Comparison of ENCODE assay signal across 13 mouse cellular contexts in the genomic region with DNA sequence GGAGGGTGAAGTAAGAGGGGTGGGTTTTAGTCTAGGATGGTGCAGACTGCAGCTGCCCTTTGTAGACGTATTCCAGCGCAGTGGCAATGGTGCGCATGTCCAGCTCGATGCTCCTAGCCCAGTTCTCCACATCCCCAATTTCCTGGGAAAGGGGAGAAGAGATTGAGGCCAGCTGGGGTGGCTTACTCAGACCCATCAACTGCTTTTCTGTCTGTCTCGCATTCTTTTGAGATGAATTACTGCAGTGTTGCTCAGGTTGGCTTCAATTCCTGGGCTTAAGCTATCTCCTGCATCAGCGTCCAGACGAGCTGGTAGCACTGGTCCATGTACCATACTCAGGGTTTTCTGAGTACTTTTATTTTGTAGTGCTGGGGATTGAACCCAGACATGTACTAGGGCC. TPM values are rescaled to one million over a fixed set of nuclear protein-coding genes. Genes with fewer than 3 reads are reported as not detected.
DNase-seq lines count a peak whose midpoint lies in the region; ATAC-seq and TF ChIP-seq lines count a peak whose summit lies in the region.
"Had no signal": no experiment of that assay in that cellular context is flagged by ENCODE, and none has a peak within 500 bp of the region (broad histone marks: within the 10 kb centered on the region; RNA-seq: fewer than 3 reads in every experiment).

No protein-coding gene starts in this region.

- no peak overlapping the region for H3K4me3 ChIP-seq in heart, postnatal 0 days (ENCODE audit: low read depth, low read length)
- H3K4me3 ChIP-seq in heart, embryonic 10.5 days = no peak overlapping the region
- H3K4me3 ChIP-seq in midbrain, embryonic 12.5 days = no peak overlapping the region
- H3K4me3 ChIP-seq in midbrain, embryonic 14.5 days (replicated peaks; ENCODE audit: low read depth, low read length) = no peak overlapping the region
- no peak overlapping the region for H3K4me3 ChIP-seq in intestine, embryonic 15.5 days (replicated peaks)

- no peak for DNase-seq in heart, postnatal 0 days (ENCODE audit: low spot score)
- no peak for DNase-seq in heart, embryonic 10.5 days (ENCODE audit: low spot score)
- no peak for DNase-seq in midbrain, embryonic 14.5 days
- no peak for DNase-seq in B cell, adult 2 months
- no peak for DNase-seq in spleen, postnatal 36 days (ENCODE audit: low spot score in 2 of 2)
- DNase-seq: adrenal gland, adult 8-10 months; layer of hippocampus, postnatal 36 days; liver, postnatal 0 days; right cerebral cortex, postnatal 14 days; thymus, adult 2 months had no signal

- TF ChIP-seq CTCF in heart, postnatal 0 days (IDR thresholded peaks at IDR 0.05; ENCODE audit: low read depth) = no peak

- H3K36me3 ChIP-seq in heart, postnatal 0 days (replicated peaks; ENCODE audit: control insufficient read depth, insufficient read depth, low read length) = peaks cover 21% of the 10 kb centered on the region
- peaks cover 28% of the 10 kb centered on the region for H3K36me3 ChIP-seq in heart, embryonic 10.5 days
- peaks cover 11% of the 10 kb centered on the region; the same call in 1 of the 2 replicates for H3K36me3 ChIP-seq in midbrain, embryonic 12.5 days
- H3K36me3 ChIP-seq in midbrain, embryonic 14.5 days (ENCODE audit: control insufficient read depth, insufficient read depth, low read length) = peaks cover 13% of the 10 kb centered on the region; the same call in 1 of the 2 replicates
- H3K36me3 ChIP-seq in intestine, embryonic 15.5 days = peaks cover 18% of the 10 kb centered on the region

- H3K4me1 ChIP-seq in heart, postnatal 0 days (ENCODE audit: control insufficient read depth, insufficient read depth) = peaks cover 21% of the 10 kb centered on the region
- peaks cover 42% of the 10 kb centered on the region for H3K4me1 ChIP-seq in heart, embryonic 10.5 days
- H3K4me1 ChIP-seq in midbrain, embryonic 12.5 days = peaks cover 33% of the 10 kb centered on the region
- H3K4me1 ChIP-seq in midbrain, embryonic 14.5 days (ENCODE audit: control insufficient read depth, insufficient read depth, low read length) = peaks cover 15% of the 10 kb centered on the region
- H3K4me1 ChIP-seq in intestine, embryonic 15.5 days (replicated peaks) = peaks cover 41% of the 10 kb centered on the region

- no peak for ATAC-seq in heart, postnatal 0 days (ENCODE audit: insufficient read depth, low read depth)
- no peak for ATAC-seq in midbrain, embryonic 12.5 days (ENCODE audit: low FRiP score, low read depth)
- ATAC-seq in midbrain, embryonic 14.5 days (ENCODE audit: low FRiP score, low TSS enrichment) = no peak
- ATAC-seq in intestine, embryonic 15.5 days = no peak
- ATAC-seq: liver, postnatal 0 days had no signal

- H3K27ac ChIP-seq in heart, postnatal 0 days (ENCODE audit: low read depth) = peak overlapping the region; percentile 91
- H3K27ac ChIP-seq in heart, embryonic 10.5 days = no peak overlapping the region
- peak overlapping the region; percentile 25; the same call in 1 of the 2 replicates for H3K27ac ChIP-seq in midbrain, embryonic 12.5 days (replicated peaks)
- H3K27ac ChIP-seq in midbrain, embryonic 14.5 days (replicated peaks; ENCODE audit: low read depth, low read length) = no peak overlapping the region
- peak overlapping the region; percentile 78; the same call in 1 of the 2 replicates for H3K27ac ChIP-seq in intestine, embryonic 15.5 days

- H3K9me3 ChIP-seq in heart, postnatal 0 days (replicated peaks; ENCODE audit: control insufficient read depth, low read length) = no peaks in the 10 kb centered on the region
- no peaks in the 10 kb centered on the region for H3K9me3 ChIP-seq in heart, embryonic 10.5 days
- no peaks in the 10 kb centered on the region for H3K9me3 ChIP-seq in midbrain, embryonic 12.5 days
- no peaks in the 10 kb centered on the region for H3K9me3 ChIP-seq in midbrain, embryonic 14.5 days (ENCODE audit: control insufficient read depth, low read length)
- no peaks in the 10 kb centered on the region for H3K9me3 ChIP-seq in intestine, embryonic 15.5 days
- H3K9me3 ChIP-seq: G1E had no signal

- 72% methylated on average over 7 of the region's 7 CpGs for WGBS in heart, postnatal 0 days
- 80% methylated on average over 7 of the region's 7 CpGs for WGBS in heart, embryonic 10.5 days
- 85% methylated on average over 7 of the region's 7 CpGs for WGBS in midbrain, embryonic 12.5 days
- WGBS in midbrain, embryonic 14.5 days = 78% methylated on average over 7 of the region's 7 CpGs
- 76% methylated on average over 7 of the region's 7 CpGs for whole genome bisulfite sequencing in intestine, embryonic 15.5 days

- TF ChIP-seq EP300 in heart, postnatal 0 days (IDR thresholded peaks at IDR 0.05; ENCODE audit: low read depth) = no peak

- H3K9ac ChIP-seq in heart, postnatal 0 days (replicated peaks; ENCODE audit: low read depth, low read length) = no peak overlapping the region
- H3K9ac ChIP-seq in midbrain, embryonic 12.5 days (replicated peaks) = no peak overlapping the region
- H3K9ac ChIP-seq in midbrain, embryonic 14.5 days (replicated peaks; ENCODE audit: low read length) = no peak overlapping the region
- H3K9ac ChIP-seq in intestine, embryonic 15.5 days = no peak overlapping the region
- H3K9ac ChIP-seq: liver, postnatal 0 days had no signal

- H3K4me2 ChIP-seq in heart, postnatal 0 days (ENCODE audit: low read depth, low read length) = no peak overlapping the region
- H3K4me2 ChIP-seq in midbrain, embryonic 12.5 days (replicated peaks) = no peak overlapping the region
- H3K4me2 ChIP-seq in midbrain, embryonic 14.5 days (ENCODE audit: low read length) = no peak overlapping the region
- H3K4me2 ChIP-seq in intestine, embryonic 15.5 days (replicated peaks) = no peak overlapping the region

- H3K27me3 ChIP-seq in heart, postnatal 0 days (ENCODE audit: control insufficient read depth, insufficient read depth, low read length) = no peaks in the 10 kb centered on the region
- H3K27me3 ChIP-seq in heart, embryonic 10.5 days (ENCODE audit: insufficient read depth, poor library complexity, severe bottlenecking) = no peaks in the 10 kb centered on the region
- no peaks in the 10 kb centered on the region for H3K27me3 ChIP-seq in midbrain, embryonic 12.5 days
- no peaks in the 10 kb centered on the region for H3K27me3 ChIP-seq in midbrain, embryonic 14.5 days (ENCODE audit: control insufficient read depth, insufficient read depth, low read length)
- H3K27me3 ChIP-seq in intestine, embryonic 15.5 days (replicated peaks) = no peaks in the 10 kb centered on the region

RNA-seq across cellular contexts. Expression of gene Rdh5, which starts 2.7 kb away (rescaled TPM):
- 7.6 and 14.3 TPM in 2 replicates for total RNA-seq in heart, postnatal 0 days (2014; rRNA removed; ENCODE audit: low replicate concordance)
- polyA plus RNA-seq in heart, postnatal 0 days (2015; fragmentation: Nextera tagmentation; extraction: Ambion mirVana) = 9.3 and 11.1 TPM in 2 replicates
- polyA plus RNA-seq in heart, embryonic 10.5 days (2016; fragmentation: Nextera tagmentation; extraction: Ambion mirVana) = 8.8 and 9.9 TPM in 2 replicates
- polyA plus RNA-seq in midbrain, embryonic 12.5 days (2016; fragmentation: Nextera tagmentation; extraction: Ambion mirVana) = 16.2 and 16.6 TPM in 2 replicates
- 11.6 and 15.2 TPM in 2 replicates for polyA plus RNA-seq in midbrain, embryonic 14.5 days (2014; fragmentation: Nextera tagmentation; extraction: Ambion mirVana)
- polyA plus RNA-seq in intestine, embryonic 15.5 days (2015; fragmentation: Nextera tagmentation; extraction: Ambion mirVana) = 11.7 and 12.0 TPM in 2 replicates

RNA-seq across cellular contexts. Expression of gene Bloc1s1, which starts 3.9 kb away (rescaled TPM):
- 121 and 130 TPM in 2 replicates for total RNA-seq in heart, postnatal 0 days (2014; rRNA removed; ENCODE audit: low replicate concordance)
- polyA plus RNA-seq in heart, postnatal 0 days (2015; fragmentation: Nextera tagmentation; extraction: Ambion mirVana) = 292 and 295 TPM in 2 replicates
- polyA plus RNA-seq in heart, embryonic 10.5 days (2016; fragmentation: Nextera tagmentation; extraction: Ambion mirVana) = 182 and 194 TPM in 2 replicates
- polyA plus RNA-seq in midbrain, embryonic 12.5 days (2016; fragmentation: Nextera tagmentation; extraction: Ambion mirVana) = 235 and 249 TPM in 2 replicates
- 249 and 282 TPM in 2 replicates for polyA plus RNA-seq in midbrain, embryonic 14.5 days (2014; fragmentation: Nextera tagmentation; extraction: Ambion mirVana)
- 194 and 203 TPM in 2 replicates for polyA plus RNA-seq in intestine, embryonic 15.5 days (2015; fragmentation: Nextera tagmentation; extraction: Ambion mirVana)

RNA-seq across cellular contexts. Expression of gene Itga7, which starts 13.7 kb away (rescaled TPM):
- total RNA-seq in heart, postnatal 0 days (2014; rRNA removed; ENCODE audit: low replicate concordance) = 22.3 and 41.4 TPM in 2 replicates
- polyA plus RNA-seq in heart, postnatal 0 days (2015; fragmentation: Nextera tagmentation; extraction: Ambion mirVana) = 18.5 and 22.7 TPM in 2 replicates
- 1.1 and 1.3 TPM in 2 replicates for polyA plus RNA-seq in heart, embryonic 10.5 days (2016; fragmentation: Nextera tagmentation; extraction: Ambion mirVana)
- 2.1 TPM in 2 replicates for polyA plus RNA-seq in midbrain, embryonic 12.5 days (2016; fragmentation: Nextera tagmentation; extraction: Ambion mirVana)
- 3.4 and 4.9 TPM in 2 replicates for polyA plus RNA-seq in midbrain, embryonic 14.5 days (2014; fragmentation: Nextera tagmentation; extraction: Ambion mirVana)
- polyA plus RNA-seq in intestine, embryonic 15.5 days (2015; fragmentation: Nextera tagmentation; extraction: Ambion mirVana) = 2.9 and 3.8 TPM in 2 replicates

RNA-seq across cellular contexts. Expression of gene Cd63, which starts 19.2 kb away (rescaled TPM):
- total RNA-seq in heart, postnatal 0 days (2014; rRNA removed; ENCODE audit: low replicate concordance) = 32.9 and 72.6 TPM in 2 replicates
- 381 and 398 TPM in 2 replicates for polyA plus RNA-seq in heart, postnatal 0 days (2015; fragmentation: Nextera tagmentation; extraction: Ambion mirVana)
- 313 and 322 TPM in 2 replicates for polyA plus RNA-seq in heart, embryonic 10.5 days (2016; fragmentation: Nextera tagmentation; extraction: Ambion mirVana)
- 168 and 190 TPM in 2 replicates for polyA plus RNA-seq in midbrain, embryonic 12.5 days (2016; fragmentation: Nextera tagmentation; extraction: Ambion mirVana)
- 120 and 138 TPM in 2 replicates for polyA plus RNA-seq in midbrain, embryonic 14.5 days (2014; fragmentation: Nextera tagmentation; extraction: Ambion mirVana)
- polyA plus RNA-seq in intestine, embryonic 15.5 days (2015; fragmentation: Nextera tagmentation; extraction: Ambion mirVana) = 708 and 725 TPM in 2 replicates

RNA-seq across cellular contexts. Expression of gene Gdf11, which starts 28.4 kb away (rescaled TPM):
- 1.6 and 6.7 TPM in 2 replicates for total RNA-seq in heart, postnatal 0 days (2014; rRNA removed; ENCODE audit: low replicate concordance)
- polyA plus RNA-seq in heart, postnatal 0 days (2015; fragmentation: Nextera tagmentation; extraction: Ambion mirVana) = 1.5 and 1.7 TPM in 2 replicates
- polyA plus RNA-seq in heart, embryonic 10.5 days (2016; fragmentation: Nextera tagmentation; extraction: Ambion mirVana) = 4.6 and 5.7 TPM in 2 replicates
- polyA plus RNA-seq in midbrain, embryonic 12.5 days (2016; fragmentation: Nextera tagmentation; extraction: Ambion mirVana) = 10.8 and 12.0 TPM in 2 replicates
- 7.9 and 9.6 TPM in 2 replicates for polyA plus RNA-seq in midbrain, embryonic 14.5 days (2014; fragmentation: Nextera tagmentation; extraction: Ambion mirVana)
- polyA plus RNA-seq in intestine, embryonic 15.5 days (2015; fragmentation: Nextera tagmentation; extraction: Ambion mirVana) = 3.5 and 3.9 TPM in 2 replicates

Comparison
In these comparisons a context has a peak if more than half of its experiments do, and no peak if none do; other contexts are left out.
1. H3K27ac ChIP-seq: peak in heart, postnatal 0 days (single experiment), midbrain, embryonic 12.5 days (single experiment) and intestine, embryonic 15.5 days (single experiment); none in heart, embryonic 10.5 days (single experiment) and midbrain, embryonic 14.5 days (single experiment).